Mouse (Mus musculus) kidney, postnatal 36 days (tissue): ENCODE measurements at regions not wholly inside any gene's neighbourhood (a gene's known extent, or its start where the extent isn't known, plus 50 kb on each side); places are given as distances from the start of the nearest gene placed in this dataset.
"Not testable (repeated sequence)": the region's sequence is repeated elsewhere in the genome, so short reads cannot be mapped to it uniquely, and the experiment has no call there.

Source experiments
- DNase-seq, 2 experiments: peaks; one replicate each; pipeline ENCODE4 v3.0.0; 2021 to 2022; ENCODE audit warnings: mixed read lengths in 2 of 2

DNA sequence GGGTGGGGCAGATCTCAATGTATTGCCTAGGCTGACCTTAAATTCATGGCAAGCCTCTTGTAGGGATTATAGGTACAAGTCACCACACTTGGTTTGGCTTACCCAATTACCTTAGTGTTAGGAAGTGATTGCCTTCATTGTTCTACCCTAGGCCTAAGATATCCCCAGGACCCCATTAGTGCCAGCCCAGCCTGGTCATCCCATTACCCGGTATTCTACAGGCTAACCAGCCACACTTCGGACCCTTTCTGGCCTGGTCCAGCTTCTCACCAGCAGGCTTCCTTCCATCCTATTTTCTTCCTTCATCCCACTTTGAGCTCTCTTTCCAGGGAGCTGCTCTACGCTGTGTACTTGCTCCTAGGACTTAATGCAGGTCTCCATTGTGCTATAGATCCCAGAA, 59.5 kb downstream of the Tex35 start:
- DNase-seq: no peak

- DNase-seq: no peak
These were observed 60.1 kb downstream of the Tex35 start for GRCm38 (mm10) chr1:157048201-157048923.

DNA sequence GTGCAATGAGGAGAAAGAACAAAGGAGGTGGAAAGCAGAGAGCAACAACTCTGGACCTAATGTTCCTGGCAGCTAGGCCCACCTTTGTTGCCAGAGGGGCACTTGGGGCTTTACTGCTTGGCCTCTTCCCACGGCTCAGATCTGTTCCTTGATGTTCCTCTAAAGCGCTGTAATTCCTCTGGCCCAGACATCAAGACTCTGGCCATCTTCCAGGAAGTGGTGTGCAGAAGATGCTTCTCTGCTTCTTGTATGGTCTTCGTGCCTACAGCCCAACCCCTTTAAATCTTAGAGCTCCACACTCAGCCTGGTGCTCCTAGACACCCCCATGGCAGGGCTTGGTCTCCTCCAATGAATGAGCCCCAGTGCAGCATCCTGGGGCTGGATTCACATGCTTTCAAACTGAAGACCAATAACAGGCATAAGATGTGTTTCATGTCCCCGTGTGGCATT, 60.7 kb downstream of the Tex35 start:
- no peak for DNase-seq

DNA sequence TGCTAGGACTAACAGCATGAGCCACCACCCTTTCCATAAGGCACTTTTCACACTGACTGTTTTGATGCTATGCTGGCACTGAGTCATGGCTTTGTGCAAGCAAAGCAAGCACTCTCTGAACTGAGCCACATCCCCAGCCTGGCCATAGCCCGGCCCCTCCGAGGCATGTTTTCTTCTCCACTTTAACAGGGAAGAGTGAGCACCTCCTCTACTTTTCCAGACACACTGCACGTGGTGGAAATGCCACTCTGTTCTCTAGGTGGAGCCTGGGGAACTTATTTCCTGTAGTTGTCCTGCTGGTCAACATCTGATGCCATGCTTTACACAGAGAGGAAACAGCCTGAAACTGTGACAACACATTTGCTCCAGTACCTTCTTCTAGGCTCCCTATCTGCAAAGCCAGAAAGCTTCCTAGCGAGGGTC, 61.7 kb downstream of the Tex35 start:
- no peak for DNase-seq

DNA sequence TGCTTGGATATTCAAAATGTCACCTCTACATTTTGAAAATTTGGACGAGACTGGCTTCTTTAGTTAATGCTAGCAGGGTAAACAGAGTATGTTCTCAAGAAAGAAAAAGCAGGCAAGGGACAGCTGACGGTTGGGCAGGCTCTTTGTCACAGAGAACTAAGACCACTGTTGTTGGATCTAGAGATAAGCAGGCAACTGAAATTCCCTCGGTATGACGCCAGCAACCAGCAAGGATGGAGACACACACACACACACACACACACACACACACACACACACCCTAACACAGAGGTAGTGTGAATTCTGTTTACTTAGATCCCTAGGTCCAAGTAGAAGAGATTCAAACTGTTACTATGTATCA, 68.7 kb downstream of the Tex35 start:
- no peak for DNase-seq

DNA sequence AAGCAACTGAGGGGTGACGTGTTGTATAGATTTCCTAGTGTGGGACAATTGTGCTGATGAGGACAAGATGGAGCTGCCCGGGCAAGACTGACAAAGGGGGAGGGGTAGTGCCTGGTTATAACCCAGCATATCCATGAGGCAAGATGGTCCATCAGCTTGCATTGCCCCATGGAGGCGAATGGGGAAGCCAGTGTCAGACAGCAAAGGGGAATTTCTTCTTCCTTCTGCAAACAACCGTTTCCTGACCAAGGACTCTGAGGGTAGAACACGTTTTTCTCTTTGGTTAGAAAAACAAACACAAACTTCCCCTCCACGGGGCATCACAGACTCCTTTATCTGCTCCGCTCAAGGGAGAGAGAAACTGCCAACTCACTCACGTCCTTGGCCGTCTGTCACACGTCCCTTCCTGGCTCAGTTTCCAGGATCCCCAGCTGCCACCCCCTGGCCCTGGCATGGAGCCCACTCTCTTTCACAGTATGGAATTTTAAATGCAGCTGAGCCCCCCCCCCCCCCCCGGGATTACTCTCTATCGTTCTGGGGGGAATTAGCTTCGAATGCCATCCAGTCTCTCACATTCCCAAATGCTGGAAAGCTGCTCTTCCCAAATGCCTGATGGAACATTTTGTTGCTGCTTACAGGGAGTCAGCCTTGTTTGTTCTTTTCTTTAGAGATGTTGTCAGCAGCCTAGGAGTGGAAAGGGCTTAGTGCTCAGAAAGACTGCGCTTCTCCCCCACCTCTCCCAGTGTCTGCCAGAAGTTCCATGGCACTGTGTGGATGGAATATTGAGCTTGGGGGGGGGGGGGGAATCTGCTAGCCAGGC, 69.3 kb downstream of the Tex35 start:
- DNase-seq: no peak

DNA sequence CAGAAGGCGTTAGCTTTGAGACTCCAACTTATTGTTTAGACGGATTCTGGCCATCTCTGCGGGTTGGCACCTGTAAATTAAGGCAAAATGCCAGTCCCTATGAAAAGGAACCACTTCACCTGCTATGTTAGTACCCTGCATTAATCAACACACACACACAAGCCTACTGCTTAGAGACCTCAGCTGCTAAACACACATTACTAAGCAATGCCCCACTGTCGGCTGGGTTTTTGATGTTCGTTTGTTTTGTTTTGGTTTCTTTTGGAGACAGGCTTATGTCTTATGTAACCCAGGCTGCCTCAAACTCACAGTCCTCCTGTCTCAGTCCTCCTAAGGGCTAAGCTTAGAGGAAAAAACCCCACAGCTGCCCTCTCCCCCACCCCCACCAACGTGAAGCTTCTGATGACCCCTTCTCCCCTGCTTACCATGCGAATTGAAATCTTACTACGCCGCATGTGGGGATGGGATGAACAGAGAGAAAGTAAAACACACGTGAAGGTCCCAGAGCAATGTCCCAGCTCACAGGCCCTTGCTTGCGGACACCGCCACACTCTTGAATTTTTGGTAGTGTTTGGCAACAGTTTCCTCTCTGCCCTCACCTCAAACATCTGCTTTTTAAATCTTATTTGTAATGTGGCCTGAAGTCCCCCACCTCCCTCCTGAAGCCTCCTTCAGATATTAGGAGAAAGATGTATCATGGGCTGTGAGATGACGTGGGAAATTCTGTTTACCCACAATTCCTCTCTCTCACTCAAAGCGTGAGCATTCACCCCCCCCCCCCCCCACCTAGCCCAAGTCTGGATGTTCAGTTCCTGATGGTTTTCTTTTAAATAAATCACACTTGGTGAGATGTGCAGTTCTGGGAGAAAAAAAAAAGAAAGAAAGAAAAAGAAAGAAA, 70.1 kb downstream of the Tex35 start:
- DNase-seq: no peak

DNA sequence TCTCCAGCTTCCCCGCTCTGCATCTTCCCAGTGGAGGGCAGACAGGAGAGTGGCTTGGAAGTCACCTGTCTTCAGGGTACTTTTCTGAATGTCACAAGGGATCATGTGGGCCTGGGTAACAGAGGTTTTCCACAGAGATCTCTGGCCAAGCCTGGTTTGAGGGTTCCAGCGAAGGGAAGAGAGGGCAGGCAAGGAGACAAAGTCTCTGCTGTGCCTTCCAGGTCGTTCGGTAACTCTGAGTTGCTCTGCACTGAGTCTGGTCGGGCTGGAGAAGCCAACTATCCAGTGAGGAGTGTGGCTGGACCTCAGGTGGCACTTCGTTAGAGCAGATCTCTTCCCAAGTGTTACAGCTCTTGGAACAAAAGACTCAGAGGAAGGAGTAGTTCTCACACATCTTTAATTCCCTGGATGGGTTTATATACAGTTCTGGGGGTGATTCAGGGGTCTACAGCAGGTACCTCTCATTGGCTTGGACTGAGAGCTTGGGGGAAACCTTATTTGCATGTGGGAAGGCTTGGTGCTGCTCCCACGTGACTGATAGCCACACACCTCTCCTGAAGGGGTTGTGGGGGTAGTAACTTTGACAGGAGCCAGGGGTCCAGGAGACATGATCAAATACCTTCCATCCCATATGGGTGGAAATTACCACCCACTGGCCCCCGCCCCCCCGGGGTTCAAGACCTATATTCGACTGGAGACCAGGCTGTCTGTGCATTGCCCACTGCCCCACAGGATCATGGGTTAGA, 71.1 kb downstream of the Tex35 start:
- DNase-seq: no peak

DNA sequence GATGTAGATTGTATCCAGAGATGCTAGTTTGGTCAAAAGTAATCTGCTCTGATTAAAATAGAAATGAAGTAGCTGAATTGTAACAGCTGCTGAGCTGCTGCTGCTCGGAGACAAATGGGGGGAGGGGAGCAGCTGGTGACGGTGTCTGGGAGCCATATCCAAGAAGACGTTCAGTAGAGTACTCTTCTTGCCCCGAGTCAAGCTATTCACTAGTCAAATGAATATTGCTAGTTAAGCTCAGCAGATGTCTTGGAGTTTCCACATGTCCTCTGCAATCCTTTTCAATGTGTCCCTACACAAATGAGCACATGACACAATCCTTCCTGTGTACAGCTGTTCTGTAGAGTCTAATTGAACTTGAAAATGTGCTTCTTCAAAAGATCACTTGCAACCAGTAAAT, 71.7 kb downstream of the Tex35 start:
- DNase-seq: no peak

DNA sequence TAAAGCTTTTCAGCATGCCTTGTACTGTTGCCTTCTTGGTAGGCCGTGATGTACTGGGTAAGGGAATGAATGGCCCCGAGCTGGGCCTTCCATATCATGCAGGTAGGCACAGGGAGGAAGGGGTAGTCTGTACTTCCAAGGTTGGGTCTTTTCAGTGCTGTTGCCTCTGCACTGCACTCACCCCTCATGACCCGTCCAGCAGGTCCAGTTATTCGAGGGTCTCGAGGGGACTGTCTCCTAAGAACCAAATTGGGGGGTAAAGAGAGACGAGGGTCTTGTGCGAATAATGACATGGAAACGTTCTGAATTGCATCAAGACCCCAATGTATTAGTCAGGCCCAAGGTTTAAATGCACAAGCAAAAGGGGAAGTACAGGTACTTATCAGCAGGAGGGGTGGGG, 73.3 kb downstream of the Tex35 start:
- DNase-seq: not testable (repeated sequence)

DNA sequence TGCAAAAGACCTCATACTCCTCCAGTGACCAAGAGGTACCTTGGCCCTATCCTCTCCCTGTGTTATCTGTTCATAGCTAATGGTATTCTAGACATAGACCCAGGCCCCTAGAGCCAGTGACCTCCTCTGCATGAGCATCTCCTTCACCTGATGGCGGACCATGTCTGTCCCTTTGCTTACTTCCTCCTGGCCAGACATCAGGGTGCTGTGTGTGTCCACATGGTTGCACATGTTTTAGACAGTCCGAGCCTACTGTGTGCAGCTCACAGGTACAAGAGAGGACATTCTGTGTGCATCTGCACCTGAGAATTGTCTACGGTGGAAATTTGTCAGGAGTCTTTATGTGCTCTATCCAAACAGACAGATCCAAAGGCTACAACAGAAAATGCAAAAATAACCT, 79.8 kb downstream of the Tex35 start:
- DNase-seq: no peak

- peak; percentile 72 to 74 for DNase-seq
These were observed 80.8 kb downstream of the Tex35 start for GRCm38 (mm10) chr1:157027681-157028080.

DNA sequence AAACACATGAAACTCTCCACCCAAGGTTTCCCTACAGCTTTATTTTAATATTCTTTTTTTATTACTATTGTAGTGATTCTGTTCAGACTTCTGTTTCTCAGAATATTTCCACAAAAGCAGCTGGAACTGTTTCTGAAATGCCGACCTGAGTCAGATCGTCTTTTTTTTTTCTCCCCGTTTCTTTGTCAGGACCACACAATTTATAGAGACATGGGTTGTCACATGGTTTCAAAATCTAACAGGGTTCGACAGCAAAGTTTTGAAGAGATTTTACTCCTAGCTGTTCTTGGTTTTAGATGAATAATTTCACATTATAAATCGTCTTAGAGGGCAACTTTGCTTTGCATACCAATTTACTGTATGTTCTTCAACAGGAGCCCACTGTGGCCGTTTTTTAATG, 84.0 kb upstream of the Ralgps2 start:
- no peak for DNase-seq

DNA sequence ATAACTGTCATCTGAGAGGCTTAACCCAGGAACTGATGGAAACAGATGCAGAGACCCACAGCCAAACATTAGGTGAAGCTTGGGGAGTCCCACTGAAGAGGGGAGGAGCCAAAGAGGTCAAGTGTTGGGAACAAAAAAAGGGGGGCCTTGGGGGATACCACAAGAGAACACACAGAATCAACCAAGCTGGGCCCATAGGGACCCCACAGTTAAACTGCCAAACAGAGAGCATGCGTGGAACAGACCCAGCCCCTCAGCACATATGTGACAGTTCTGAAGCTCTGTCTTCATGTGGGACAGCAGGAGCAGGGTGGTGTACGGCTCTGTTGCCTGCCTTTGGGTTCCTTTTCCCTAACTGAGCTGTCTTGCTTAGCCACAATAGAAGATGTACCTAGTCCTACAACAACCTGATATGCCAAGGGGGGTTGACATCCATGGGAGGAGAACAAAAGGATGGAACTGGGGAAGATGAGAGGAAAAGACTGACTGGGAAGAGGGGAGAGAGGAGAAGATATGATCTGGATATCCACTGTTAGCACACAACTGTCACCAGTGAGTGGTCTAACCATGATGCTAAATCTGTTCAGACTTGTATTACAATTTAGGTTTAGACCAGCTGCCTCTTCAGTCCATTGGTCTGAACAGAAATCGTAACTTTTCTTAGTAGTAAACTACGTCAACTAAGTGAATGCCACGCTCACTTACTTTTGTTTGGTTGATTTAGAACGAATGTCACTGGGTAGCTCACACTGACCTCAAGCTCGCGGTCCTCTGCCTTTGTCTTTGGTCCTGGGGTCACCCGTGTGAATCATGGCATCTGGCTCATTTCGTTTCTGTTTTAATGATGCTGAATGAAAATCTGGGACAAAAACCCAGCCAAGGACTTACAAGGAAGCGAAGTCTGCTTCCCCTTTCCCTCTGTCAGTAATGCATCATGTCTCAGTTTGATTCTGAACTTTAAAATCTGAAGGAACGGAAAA, 83.3 kb upstream of the Ralgps2 start:
- no peak for DNase-seq

GRCm38 (mm10) chr1:157019892-157020291, 80.5 kb upstream of the Ralgps2 start:
- no peak for DNase-seq

GRCm38 (mm10) chr1:157018726-157019125, 79.3 kb upstream of the Ralgps2 start:
- DNase-seq: no peak

DNA sequence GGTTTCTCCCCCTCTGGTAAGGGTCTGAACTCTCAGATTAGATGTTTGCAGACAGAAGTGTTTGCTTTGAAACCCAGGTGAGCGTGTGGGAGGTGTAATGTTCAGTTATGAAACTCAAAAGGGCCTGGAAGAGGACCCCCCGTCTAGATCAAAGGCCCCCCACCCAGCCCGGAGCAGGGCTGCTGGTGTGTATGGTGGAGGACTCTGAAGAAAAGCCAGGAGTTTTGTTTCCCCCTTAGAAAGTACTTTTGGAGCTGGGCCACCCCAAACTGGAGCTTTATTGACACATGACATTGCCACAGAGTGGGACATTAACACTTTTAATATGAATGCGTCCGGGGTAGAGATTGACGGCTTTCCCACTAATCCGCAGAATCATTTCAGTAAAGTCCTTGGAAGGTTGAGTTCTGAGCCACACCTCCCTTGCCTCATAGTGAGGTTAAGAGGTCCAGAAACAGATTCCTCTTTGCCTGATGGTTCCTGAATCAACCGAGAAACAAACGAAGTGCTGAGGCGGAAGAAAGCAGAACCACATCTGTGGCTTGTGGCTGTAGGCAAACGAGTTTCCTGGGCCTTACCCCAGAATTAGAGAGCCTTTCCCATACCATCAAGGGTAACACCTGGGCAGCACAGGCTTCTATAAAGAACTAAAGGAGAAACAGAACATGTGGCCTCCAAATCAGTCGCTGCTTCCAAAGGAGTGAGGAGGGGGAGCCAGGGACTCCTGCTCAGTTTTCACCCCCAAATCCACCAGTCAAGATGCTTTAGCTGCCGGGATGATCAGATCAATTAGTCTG, 78.0 kb upstream of the Ralgps2 start:
- no peak for DNase-seq

- DNase-seq: no peak
These were observed 77.2 kb upstream of the Ralgps2 start for GRCm38 (mm10) chr1:157016625-157017024.

GRCm38 (mm10) chr1:157014532-157015497, 75.4 kb upstream of the Ralgps2 start:
- DNase-seq: no peak
